Mouse (Mus musculus) hematopoietic stem cell, adult 5-6 weeks (primary cell): ENCODE results near the gene Coq7. TPM values are rescaled to one million over a fixed set of nuclear protein-coding genes. Genes with fewer than 3 reads are reported as not detected.

Source experiments
- ATAC-seq, 2 experiments: fragments of 125-278 bp in 1 of 2; replicated peaks in 1 of 2; 2 replicates each; pipeline ENCODE4 v1.8.0; 2016 to 2017; ENCODE audit warnings: inconsistent platforms in 2 of 2, mild to moderate bottlenecking in 2 of 2, moderate number of reproducible peaks in 2 of 2, low read depth in 1 of 2, moderate TSS enrichment in 1 of 2; ENCODE audit not compliant: low FRiP score in 2 of 2, poor library complexity in 2 of 2, severe bottlenecking in 2 of 2, insufficient read depth in 1 of 2, low TSS enrichment in 1 of 2
- total RNA-seq: library from RNA; stranded (forward); fragments of 172-1452, 232-1000 nt; gene quantifications from 2 replicates; pipeline ENCODE4 v1.2.3, GENCODE M21; 2017

Gene Coq7
- total RNA-seq, 1 experiment from 2014 or later = 30.7 TPM

GRCm38 (mm10) chr7:118503844-118504243 is 29.3 kb downstream of the Coq7 start:
- ATAC-seq = no peak

GRCm38 (mm10) chr7:118502333-118502732 is 30.8 kb downstream of the Coq7 start:
- ATAC-seq = no peak

GRCm38 (mm10) chr7:118499784-118500435 is 33.2 kb downstream of the Coq7 start:
- ATAC-seq = no peak

- ATAC-seq = peak in 1 of 2 experiments; percentile 17; a peak in 1 of 4 replicates
Measured at GRCm38 (mm10) chr7:118498984-118499783, 34.0 kb downstream of the Coq7 start.

GRCm38 (mm10) chr7:118494892-118495579 is 38.1 kb downstream of the Coq7 start:
- ATAC-seq = no peak

GRCm38 (mm10) chr7:118493892-118494291 is 39.3 kb downstream of the Coq7 start:
- ATAC-seq = no peak

- peak; percentile 77 to 78 for ATAC-seq
Measured at GRCm38 (mm10) chr7:118491431-118492147, 41.6 kb downstream of the Coq7 start, which contains the start of gene Itpripl2. Itpripl2 (minus strand) TSS chr7:118491975.

- ATAC-seq = peak in 1 of 2 experiments; percentile 56; a peak in 2 of 4 replicates
Measured at GRCm38 (mm10) chr7:118490666-118491430, 42.3 kb downstream of the Coq7 start.

- ATAC-seq = no peak
Measured at GRCm38 (mm10) chr7:118489706-118490665, 43.2 kb downstream of the Coq7 start.

GRCm38 (mm10) chr7:118488060-118488664 is 45.0 kb downstream of the Coq7 start:
- ATAC-seq = no peak

GRCm38 (mm10) chr7:118486917-118487316 is 46.2 kb downstream of the Coq7 start:
- no peak for ATAC-seq

- 0 out of 4 replicates have a peak, but pooled peaks of 1 of the 2 experiments have one; percentile 38 for ATAC-seq
Measured at GRCm38 (mm10) chr7:118483996-118484395, 49.2 kb downstream of the Coq7 start.

- no peak for ATAC-seq
Measured at GRCm38 (mm10) chr7:118482001-118482400, 51.2 kb downstream of the Coq7 start.

GRCm38 (mm10) chr7:118481047-118481810 is 51.9 kb downstream of the Coq7 start:
- no peak for ATAC-seq
